Mouse (Mus musculus) adrenal gland, postnatal 4 days (tissue): ENCODE data around the gene Pradc1. TPM values are rescaled to one million over a fixed set of nuclear protein-coding genes. Genes with fewer than 3 reads are reported as not detected.

Source experiments
- DNase-seq, 2 experiments: peaks; one replicate each; pipeline ENCODE4 v3.0.0; 2021 to 2022; ENCODE audit warnings: low spot score in 2 of 2, mixed read lengths in 2 of 2
- long read RNA-seq, 2 experiments: library from polyadenylated mRNA; stranded (forward); transcript quantifications; one replicate each; pipeline ENCODE4 v2.0.0; 2021
- total RNA-seq, 2 experiments: library from RNA; stranded (reverse); gene quantifications; 2 replicates each; pipeline ENCODE4 v1.2.3; 2021

Pradc1 gene
- 10 to 100 TPM; 14.8 to 17.4 TPM for total RNA-seq
- long read RNA-seq, experiment 1, partial matches to known transcripts, result 0 of 2 reads
- long read RNA-seq, experiment 1, other reads (novel, unspliced or antisense), result 0 of 2 reads
- long read RNA-seq, experiment 2, partial matches to known transcripts, result 1 of 20 reads
- long read RNA-seq, experiment 2, other reads (novel, unspliced or antisense), result 7 of 20 reads

DNA sequence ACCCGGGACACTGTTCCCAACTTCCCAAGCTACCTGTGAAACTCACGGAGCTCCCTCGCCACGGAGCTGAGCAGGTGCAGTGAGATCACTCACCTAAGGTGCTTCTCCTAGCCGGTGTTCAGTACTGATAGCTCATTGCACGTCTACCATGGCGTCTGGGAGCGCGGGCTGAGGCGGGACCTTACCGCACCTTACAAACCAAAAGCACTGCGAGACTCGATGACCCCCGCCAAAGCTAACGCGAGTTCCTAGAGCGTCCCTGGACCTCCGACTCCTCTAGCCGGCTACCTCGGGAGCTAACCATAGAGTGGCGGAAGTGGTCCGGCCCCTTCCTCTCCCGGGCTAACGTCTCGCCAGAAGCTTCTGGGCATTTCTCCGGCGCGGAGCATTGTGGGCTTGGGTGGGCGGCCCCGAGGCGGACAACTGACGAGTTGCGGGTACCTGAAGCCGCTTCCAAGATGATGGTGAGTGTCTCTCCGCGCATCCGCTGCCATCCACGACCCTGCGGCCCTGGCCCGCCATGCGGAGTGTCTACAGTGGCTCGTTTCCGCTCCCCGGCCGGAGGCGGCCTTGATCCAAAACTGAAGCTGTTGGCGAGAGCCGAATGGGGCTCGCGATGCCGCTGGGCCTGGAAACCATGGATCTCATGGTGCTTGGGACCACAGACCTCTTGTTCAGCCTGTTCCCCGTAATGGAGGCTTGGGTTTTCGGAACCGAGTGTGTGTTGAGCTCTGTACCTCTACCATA lies at the start of gene Pradc1:
Gene Pradc1 (minus strand): TSS at position 307 of the 747 bp plus-strand sequence.
- DNase-seq, result peak; percentile 80 to 95

DNA sequence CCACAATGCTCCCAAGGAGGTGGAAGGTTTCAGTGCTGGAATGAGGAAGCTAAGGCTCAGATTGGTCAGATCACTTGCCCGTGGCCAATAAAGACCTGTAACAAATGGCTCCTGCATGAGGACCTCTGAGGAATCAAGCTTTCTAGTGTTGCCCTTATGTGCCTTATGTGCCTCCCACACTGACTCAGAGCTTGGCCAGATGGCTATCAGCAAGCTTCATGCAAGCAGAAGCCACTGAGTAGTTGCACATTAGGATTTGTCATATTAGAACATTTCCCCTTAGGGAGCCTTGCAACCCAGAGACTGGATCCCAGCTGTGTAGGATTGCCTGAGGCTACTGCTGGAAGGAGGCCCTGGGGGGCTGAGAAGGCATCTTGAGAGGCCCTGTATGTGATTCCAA lies 48.6 kb upstream of the Pradc1 start:
- no peak for DNase-seq

DNA sequence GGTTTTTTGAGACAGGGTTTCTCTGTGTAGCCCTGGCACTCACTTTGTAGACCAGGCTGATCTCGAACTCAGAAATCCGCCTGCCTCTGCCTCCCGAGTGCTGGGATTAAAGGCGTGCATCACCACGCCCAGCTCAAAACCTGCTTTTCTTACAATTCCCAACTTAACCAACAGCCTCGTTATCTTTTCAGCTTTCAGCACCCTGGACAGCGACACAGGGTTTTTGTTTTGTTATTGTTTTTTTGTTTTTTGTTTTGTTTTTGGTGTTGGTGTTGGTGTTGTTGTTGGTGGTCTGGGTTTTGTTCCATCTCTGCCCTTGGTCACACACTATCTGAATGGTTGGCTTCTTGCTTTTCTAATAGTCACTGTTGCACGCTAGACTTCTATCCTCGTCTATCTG lies 46.4 kb upstream of the Pradc1 start:
- DNase-seq, result no peak

DNA sequence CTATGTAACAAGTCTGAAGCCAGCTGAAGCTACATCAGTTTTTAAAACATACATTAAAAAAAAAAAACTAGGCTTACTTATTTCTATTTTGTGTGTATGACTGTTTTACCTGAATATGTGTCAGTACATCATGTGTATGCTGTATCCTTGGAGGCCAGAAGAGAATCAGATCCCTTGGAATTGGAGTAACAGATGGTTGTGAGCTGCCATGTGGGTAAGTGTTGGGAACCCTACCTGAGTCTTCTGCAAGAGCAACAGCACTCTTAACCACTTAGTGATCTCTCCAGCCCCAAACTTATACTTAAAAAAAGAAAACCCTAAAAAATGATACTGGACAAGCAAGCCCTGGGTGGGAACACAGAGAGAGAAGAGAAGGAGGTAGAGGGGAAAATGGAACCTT lies 45.2 kb upstream of the Pradc1 start:
- DNase-seq, result no peak

DNA sequence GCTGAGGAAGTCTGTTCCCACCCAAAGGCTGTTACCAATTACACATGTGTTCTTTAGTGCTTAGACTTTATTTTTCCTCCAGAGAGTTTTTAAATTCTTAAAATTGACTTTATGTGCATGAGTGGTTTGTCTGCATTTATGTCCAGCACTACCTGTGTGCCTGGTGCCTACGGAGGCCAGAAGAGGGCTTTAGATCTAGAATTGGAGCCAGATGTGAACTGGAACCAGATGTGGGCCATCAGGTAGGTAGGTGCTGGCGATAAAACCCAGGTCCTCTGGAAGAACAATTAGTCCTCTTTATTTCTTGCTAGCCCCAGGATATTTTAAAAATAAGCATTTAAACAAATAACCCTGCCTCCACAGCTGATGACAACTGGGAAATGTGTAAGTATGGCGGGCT lies 39.8 kb upstream of the Pradc1 start:
- no peak for DNase-seq

DNA sequence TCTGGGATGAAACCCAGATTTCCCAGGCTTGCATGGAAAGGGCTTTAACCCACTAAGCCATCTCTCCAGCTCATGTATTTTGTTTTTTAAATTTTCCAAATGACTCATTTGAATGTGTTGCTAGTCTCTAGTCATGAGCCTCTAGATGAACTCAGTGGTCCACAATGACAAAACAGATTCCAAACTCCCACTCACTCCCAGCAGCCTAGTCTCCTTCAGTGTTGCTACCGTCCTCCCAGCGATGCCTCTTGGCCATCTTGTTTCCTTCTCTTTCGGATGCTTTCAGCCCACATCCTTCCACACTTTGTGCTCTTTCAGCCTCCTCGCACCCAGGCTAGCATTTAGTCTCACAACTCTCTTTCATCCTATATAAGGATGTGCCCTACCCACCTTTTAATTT lies 38.5 kb upstream of the Pradc1 start:
- DNase-seq, result no peak

DNA sequence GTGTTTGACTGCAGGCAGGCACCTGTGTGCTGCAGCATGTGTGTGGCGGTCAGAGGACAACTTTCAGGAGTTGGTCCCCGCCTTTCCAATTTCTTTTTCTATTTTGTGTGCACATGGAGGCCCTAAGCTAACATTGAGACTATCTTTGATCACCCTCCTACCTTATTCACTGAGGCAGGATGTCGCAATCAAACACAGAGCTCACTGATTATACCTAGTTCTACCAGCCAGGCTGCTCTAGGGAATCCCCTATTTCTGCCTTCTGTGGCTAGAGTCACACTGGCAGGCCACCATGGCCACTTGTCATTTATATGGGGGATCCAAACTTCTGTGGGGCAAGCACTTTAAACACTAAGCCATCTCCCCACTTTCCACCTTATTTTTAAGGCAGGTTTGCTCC lies 37.9 kb upstream of the Pradc1 start:
- DNase-seq, result no peak

DNA sequence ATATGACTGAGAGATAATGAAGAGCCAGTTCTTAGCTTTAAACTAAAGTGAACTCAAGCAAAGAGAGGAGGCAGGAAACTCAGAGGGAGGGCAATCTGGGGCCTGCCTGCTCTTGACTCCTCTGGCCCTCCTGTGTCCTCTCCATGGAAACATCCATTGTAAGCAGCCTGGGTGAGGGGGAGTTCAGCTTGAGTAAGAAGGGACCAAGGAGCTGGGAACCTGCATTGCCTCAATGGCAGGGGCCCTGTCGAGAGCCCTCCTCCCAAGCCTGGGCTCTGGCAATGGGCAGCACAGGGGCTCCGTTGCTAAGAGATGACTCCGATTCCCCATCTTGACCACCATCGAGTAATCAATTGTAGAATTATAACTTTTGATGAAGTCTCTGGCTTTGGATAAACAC lies 36.7 kb upstream of the Pradc1 start:
- no peak for DNase-seq

DNA sequence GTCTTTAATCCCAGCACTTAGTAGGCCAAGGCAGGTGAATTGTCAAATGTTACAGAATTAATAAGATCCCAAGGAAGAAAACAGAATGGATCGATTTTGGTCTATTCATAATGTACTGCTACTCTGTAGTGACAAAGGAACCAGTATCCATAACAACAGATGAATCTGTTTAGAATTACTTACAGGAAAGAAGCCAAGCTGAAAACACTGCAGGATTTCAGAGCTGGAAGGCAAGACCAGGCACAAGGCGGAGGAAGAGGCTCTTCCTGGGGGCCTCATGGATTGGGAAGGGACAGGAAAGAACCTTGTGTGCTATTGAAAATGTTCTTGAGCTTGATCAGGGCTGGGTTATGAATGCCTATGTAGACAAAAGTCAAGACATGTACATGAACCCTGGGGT lies 34.0 kb upstream of the Pradc1 start:
- no peak for DNase-seq

DNA sequence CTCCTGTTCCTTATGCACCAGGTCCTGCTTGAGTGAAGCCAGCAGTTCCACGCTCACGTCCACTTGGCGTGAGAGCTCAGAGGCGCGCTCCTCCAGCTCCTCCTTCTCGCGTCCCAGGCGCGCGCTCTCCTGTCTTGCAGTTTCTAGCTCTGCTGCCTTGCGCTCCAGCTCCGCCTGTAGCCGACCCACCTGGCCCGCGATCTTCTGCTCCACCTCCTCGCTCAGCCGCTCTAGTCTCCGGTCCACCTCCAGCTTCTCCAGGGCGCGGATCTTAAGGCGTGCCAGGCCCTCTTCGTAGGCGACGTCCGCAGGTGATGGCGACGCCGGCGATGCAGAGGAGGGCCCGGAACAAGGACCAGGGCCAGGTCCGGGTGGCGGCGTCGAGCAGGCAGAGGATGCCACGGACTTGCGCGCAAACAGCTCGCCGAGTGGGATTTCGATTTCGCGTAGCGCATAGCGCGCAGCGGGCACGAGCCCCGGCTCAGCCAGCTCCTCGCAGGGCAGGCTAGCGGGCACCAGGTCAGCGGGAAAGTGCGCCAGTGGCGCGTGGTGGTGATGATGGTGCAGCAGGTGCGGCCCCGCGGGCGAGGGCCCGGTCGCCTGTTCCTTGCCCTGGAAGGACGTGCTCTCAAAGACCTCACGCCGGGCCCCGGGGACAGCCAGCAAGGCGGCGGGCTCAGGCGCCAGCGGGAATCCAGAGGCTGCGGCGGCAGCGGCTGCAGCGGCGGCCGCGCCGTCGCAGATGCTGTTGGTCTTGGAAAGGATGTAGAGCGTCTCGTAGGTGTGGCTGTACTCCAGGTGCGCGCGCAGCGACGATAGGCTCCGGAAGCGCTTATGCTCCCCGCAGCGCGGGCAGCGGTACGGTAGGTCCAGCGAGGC lies 32.3 kb upstream of the Pradc1 start:
- DNase-seq, result no peak

DNA sequence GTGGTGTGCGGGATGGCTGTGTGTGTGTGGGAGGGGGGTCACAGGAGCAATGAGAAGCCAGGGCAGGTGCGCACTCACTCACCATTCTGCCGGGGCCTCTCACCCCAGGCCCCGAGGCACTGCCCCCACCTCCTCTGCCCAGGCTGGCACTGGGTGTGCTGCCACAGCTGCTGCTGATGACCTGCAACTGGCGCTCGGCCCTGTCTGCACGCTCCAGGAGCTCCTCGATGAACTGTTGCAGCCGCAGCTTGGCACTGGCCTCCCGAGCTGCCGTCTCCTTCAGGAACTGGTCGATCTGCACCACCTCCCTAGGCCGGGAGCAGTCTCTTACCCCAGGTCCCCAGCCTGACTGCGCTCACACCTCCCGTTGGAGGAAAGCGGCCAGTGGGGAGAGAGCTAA lies 28.9 kb upstream of the Pradc1 start:
- no peak for DNase-seq

DNA sequence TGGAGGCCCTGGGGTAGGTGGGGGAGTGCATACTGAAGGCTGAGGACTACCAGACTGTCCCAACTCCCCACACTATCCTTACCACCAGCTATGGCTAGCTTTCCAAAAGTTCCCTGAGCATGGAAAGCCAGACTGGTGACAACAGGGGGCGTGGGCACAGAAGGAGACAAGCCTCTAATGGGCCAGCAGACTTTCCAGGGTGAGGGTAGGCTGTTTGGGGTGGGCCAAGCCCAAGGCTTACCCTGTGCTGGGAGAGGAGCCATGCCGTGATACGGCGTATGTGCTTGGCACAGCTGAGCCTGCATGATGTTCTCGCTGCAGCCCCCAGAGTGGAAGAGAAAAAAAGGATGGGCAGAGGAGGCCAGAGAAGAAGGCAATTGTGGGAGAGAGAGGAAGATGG lies 28.2 kb upstream of the Pradc1 start:
- DNase-seq, result no peak

DNA sequence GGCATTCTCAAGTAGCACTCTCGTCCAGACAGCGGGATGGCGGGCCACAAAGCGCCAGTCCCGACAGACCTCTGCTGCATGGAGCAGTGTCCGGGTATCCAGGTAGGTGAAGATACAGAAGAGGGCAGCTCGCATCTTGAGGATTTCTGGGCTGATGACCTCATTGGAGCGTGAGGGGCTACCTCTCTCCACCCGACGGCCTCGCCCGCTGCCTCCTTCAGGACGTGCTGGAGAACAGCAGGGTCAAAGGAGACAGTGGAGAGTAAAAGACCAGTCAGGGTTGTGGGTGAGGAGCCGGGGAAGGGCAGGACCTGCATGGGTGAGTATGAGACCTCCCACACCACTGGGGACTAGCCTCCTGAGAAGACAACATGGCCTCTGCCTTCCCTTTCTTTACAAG lies 26.6 kb upstream of the Pradc1 start:
- DNase-seq, result no peak

DNA sequence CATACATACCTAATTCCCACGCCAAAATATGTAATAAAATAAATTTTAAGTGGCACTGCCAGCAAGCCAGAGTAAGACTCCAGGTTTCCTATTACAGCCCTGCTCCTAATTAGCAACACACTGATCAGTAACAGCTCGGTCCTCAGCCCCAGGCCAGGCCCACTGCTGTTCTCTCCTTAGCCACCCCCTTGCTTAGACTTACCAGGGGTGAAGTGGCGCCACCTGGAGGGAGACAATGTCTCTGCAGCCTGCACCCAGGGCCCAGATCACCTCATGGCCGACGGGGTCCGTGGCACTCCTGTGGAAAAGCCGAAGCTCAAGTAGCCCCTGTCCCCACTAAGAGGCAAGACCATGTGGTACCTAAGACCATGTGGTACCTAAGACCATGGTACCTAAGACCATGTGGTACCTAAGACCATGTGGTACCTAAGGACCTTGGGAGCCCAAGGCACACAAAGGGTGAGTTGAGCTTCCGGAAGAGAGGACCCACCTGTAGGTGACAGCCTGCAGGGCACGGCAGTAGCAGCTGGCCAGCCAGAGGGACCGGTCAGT lies 25.7 kb upstream of the Pradc1 start:
- DNase-seq, result no peak

DNA sequence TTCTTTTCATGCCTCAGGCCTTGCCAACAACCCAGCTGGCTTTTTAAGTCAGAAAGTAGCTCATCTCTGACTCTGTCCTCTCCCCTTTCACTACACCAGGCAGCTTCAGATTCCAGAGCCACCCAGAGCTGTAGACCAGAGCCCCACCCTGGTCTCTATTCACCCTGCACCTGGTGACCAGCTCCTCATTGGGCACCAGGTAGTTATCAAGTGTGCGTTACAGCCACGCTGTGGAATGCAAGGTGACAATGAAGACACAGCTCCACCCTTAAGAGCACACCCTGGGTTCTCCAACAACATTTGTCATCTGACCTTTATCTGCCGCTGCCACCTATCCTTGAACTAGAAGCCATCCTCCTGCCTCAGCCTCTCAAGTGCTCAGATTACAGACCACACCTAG lies 23.8 kb upstream of the Pradc1 start:
- DNase-seq, result no peak

DNA sequence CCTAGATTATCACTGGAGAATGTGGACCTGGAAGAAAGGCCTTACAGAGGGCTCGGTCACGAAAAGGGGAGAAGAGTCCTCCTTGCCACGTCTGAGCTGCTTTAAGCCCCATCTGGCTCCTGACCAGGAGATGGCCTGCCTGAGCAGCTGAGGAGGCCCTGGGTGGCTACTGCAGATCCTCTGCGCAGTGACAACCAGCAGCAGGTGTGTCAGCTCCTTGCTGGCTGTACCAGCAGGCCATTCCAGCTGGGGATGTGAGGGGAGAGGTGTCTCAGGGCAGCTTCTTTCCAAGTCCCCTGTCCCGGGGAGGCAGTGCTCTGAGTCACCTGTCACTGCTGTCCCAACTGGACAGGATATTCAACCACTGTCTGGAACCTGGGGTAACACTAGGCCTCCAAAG lies 20.8 kb upstream of the Pradc1 start:
- DNase-seq, result no peak

DNA sequence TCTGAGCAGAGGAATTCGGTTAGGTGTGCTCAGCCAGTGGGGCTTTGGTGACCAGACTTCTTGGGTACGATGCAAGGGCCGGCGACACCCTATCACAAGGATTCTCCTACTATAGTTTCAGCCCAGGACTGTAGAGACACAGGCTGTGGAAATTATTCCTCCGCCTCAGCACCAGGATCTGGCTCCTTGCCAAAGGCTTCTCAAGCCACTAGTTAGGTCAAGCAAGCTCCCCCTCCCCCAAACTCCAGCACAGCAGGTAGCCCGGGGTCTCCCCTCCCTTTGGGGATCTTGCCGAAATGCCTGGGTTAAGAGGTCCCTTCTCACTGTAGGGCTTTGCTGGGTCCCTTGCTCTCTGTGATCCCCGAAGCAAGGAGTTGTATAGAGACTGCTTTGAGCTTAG lies 20.2 kb upstream of the Pradc1 start:
- no peak for DNase-seq

DNA sequence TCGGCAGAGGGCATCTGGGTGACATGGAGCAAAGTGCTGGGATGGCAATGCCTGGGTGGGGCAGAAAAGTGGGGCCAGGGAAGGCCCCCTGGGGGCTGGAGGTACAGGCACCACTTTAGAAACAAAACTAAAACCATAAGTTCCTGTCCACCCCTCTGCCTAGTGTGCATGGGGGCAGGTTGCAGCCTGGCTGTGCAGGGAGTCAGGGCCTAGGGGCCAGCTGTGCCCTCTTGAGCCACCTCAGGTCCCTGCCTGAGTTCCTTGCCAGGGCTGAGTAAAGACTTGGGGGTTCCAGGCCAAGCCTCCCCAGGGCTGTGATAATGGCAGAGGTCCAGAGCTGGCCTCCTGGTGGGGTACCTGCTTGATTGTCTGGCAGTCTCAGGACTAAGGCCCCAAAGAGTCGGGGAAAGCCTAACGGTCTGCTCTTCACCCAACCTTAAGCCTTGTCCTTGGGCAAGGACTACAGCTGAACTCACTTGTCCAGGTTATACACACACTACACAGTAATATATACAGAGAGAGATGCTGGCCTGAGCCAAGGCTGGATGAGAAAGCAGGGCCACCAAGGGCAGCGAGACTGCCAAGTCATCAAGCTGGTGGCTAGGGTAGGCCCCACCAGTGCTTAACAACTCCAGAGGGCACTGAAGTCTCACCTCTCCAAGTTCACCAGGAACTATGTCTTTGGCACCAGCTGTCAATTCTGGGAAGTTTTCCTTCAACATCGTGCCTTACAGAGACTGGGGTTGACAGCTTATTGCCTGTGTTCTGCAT lies 18.1 kb upstream of the Pradc1 start:
- DNase-seq, result no peak

DNA sequence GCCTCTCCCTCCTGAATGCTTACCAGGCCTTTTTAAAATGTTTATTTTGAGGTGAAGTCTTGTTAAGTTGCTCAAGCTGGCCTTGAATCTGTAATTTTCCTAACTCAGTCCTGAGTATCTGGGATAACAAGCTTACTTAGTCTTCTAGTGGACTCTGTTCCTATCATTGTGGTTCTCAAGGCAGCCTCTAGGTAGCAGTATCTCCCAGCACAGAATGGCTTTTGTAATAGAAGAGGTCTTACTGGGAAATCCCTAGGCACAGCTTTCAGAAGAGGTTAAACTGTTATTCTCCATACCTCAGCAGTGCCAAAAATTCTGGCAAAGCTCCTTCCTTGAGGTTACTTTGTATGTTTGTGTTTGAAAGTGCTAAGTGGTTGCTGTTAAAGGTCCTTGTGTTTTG lies 13.6 kb upstream of the Pradc1 start:
- DNase-seq, result no peak

DNA sequence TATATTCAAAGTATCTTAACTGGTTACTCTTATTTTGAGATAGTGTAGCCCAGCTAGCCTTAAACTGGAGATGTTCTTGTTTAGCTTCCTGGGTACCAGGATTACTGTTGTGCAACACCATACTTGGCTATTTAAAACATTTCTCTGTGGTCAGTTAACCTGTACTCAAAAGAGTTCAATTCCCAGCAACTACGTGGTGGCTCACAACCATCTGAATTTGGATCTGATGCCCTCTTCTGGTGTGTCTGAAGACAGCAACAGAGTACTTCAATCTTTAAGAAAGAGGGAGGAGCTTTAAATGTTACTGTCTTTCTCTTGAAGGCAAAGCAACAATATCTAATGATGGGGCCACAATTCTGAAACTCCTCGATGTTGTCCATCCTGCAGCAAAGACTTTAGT lies 7.9 kb upstream of the Pradc1 start:
- DNase-seq, result no peak

DNA sequence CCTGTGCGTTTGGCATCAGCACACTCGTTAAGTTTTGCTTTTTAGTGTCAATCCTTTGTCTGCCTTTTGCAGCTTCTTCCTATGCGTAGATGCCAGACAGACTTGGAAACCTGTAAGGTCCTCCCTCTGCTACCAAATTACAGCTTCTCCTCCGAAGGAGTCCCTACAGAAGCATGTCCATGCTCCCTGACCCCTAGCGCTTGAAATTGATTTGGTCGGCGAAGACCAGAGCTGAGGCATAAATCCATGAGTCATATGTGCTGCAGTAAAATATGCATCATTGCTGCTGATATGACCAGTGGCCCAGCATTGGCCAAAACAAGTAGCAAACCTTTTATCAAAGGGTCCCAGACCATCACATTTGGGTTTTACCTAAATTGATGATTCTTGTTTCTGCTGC lies 1.0 kb upstream of the Pradc1 start:
- DNase-seq, result no peak

DNA sequence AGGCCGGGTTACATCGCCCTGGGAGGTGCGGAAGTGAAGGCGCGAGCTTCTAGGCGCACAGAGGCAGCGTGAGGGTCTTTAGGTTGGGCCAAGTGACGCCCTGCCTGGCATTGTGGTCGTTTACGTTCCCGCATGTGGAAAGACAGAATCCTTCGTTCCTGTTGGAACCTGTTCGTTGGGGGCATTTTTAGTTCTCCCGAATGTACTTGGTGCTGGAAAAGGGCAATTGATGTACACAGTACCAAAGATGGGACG lies 568 bp upstream of the Pradc1 start:
- no peak for DNase-seq
